Mouse (Mus musculus) liver, postnatal 0 days (tissue): ENCODE data around the gene Klf12. TPM values are rescaled to one million over a fixed set of nuclear protein-coding genes. Genes with fewer than 3 reads are reported as not detected.

Experiments used
- ATAC-seq: fragments of 200-750 bp; cut with Nextera tagmentation; 2 replicates; pipeline ENCODE4 v1.8.0; 2017; ENCODE audit warnings: mild to moderate bottlenecking, moderate library complexity
- DNase-seq: peaks from one replicate; pipeline ENCODE4 v3.0.0-alpha.2; 2016
- H3K27ac ChIP-seq: fragments of 300-500 bp; sonication (generic); 2 replicates; pipeline ENCODE4 v1.5.1; 2014; ENCODE audit warnings: antibody characterized with exemption, moderate library complexity, mild to moderate bottlenecking, low read depth
- H3K27me3 ChIP-seq: fragments of 300-500 bp; sonication (generic); 2 replicates; pipeline ENCODE4 v1.6.1; 2014; ENCODE audit warnings: low read length, control low read depth, mixed read lengths; ENCODE audit not compliant: insufficient read depth
- H3K36me3 ChIP-seq: fragments of 300-500 bp; sonication (generic); replicated peaks from 2 replicates; pipeline ENCODE4 v1.6.1; 2014; ENCODE audit warnings: mild to moderate bottlenecking, control low read depth, low read length, moderate library complexity, mixed read lengths; ENCODE audit not compliant: insufficient read depth
- H3K4me1 ChIP-seq: fragments of 300-500 bp; sonication (generic); 2 replicates; pipeline ENCODE4 v1.6.1; 2014; ENCODE audit warnings: antibody characterized with exemption, mild to moderate bottlenecking, control low read depth; ENCODE audit not compliant: insufficient read depth
- H3K4me2 ChIP-seq: fragments of 300-500 bp; sonication (generic); 2 replicates; pipeline ENCODE4 v1.6.1; 2014; ENCODE audit warnings: low read depth, mild to moderate bottlenecking, low read length, moderate library complexity, mixed read lengths
- H3K4me3 ChIP-seq: fragments of 300-500 bp; sonication (generic); 2 replicates; pipeline ENCODE4 v1.5.1; 2014; ENCODE audit warnings: low read depth, low read length
- H3K9ac ChIP-seq: fragments of 300-500 bp; sonication (generic); replicated peaks from 2 replicates; pipeline ENCODE4 v1.6.1; 2014; ENCODE audit warnings: mild to moderate bottlenecking, moderate library complexity
- H3K9me3 ChIP-seq: fragments of 300-500 bp; sonication (generic); 2 replicates; pipeline ENCODE4 v1.6.1; 2016; ENCODE audit warnings: mild to moderate bottlenecking, control low read depth, low read length, mixed read lengths
- CTCF ChIP-seq: sonication (generic); IDR thresholded peaks from 2 replicates; pipeline ENCODE4 v1.5.1; 2016; ENCODE audit warnings: antibody characterized with exemption, low read depth
- EP300 ChIP-seq: IDR thresholded peaks from 2 replicates; pipeline ENCODE4 v1.6.1; 2016; ENCODE audit warnings: antibody characterized with exemption, low read depth, mild to moderate bottlenecking
- WGBS: fragments of 180-500 bp; shearing (Covaris S2); extraction: QIAGEN DNeasy Blood & Tissue Kit; methylation state at CpG from one replicate; pipeline ENCODE4 v1.1.7; 2014; ENCODE audit not compliant: insufficient replicate concordance; 5-methylcytosine and 5-hydroxymethylcytosine counted together
- polyA plus RNA-seq: library from polyadenylated mRNA; unstranded; fragments of >200 nt; fragmentation: Nextera tagmentation; extraction: Ambion mirVana; gene quantifications from 2 replicates; pipeline ENCODE4 v1.2.1, GENCODE M21; 2015

The Klf12 gene
- polyA plus RNA-seq, 1 experiment from 2014 or later: 5.2 TPM

GRCm38 (mm10) chr14:100314099-100314498 lies 29.6 kb upstream of the Klf12 start:
- ATAC-seq (no peak), DNase-seq (no peak)
- H3K27me3 ChIP-seq: no peaks in the 10 kb centered on the region
- no peaks in the 10 kb centered on the region for H3K36me3 ChIP-seq
- no peaks in the 10 kb centered on the region for H3K9me3 ChIP-seq
- TF ChIP-seq EP300 (no peak), CTCF (no peak)
- WGBS: 79% methylated on average over 4 of the region's 4 CpGs
- H3K4me1 ChIP-seq: no peaks in the 10 kb centered on the region
- no peak overlapping the region for H3K4me2 ChIP-seq
- no peak overlapping the region for H3K4me3 ChIP-seq
- no peak overlapping the region for H3K27ac ChIP-seq
- no peak overlapping the region for H3K9ac ChIP-seq

- Histone ChIP-seq H3K4me3 (no peak overlapping the region), H3K36me3 (no peaks in the 10 kb centered on the region), H3K4me2 (no peak overlapping the region), H3K27me3 (no peaks in the 10 kb centered on the region), H3K4me1 (no peaks in the 10 kb centered on the region), H3K9me3 (no peaks in the 10 kb centered on the region), H3K9ac (no peak overlapping the region), H3K27ac (no peak overlapping the region)
- 68% methylated on average over 1 of the region's 1 CpGs for WGBS
- ATAC-seq: no peak
- DNase-seq: no peak
- TF ChIP-seq CTCF (no peak), EP300 (no peak)
Observed at GRCm38 (mm10) chr14:100300905-100301304, 16.4 kb upstream of the Klf12 start.

GRCm38 (mm10) chr14:100298892-100299291 lies 14.4 kb upstream of the Klf12 start:
- H3K4me2 ChIP-seq: no peak overlapping the region
- no peak for TF ChIP-seq CTCF
- no peak for TF ChIP-seq EP300
- no peaks in the 10 kb centered on the region for H3K9me3 ChIP-seq
- no peak overlapping the region for H3K9ac ChIP-seq
- no peaks in the 10 kb centered on the region for H3K27me3 ChIP-seq
- H3K27ac ChIP-seq: no peak overlapping the region
- DNase-seq (no peak), ATAC-seq (no peak)
- no peaks in the 10 kb centered on the region for H3K36me3 ChIP-seq
- H3K4me3 ChIP-seq: no peak overlapping the region
- no peaks in the 10 kb centered on the region for H3K4me1 ChIP-seq
- 67% methylated on average over 6 of the region's 6 CpGs for WGBS

GRCm38 (mm10) chr14:100286586-100287241 lies 2.2 kb upstream of the Klf12 start:
- H3K36me3 ChIP-seq: no peaks in the 10 kb centered on the region
- H3K4me1 ChIP-seq: no peaks in the 10 kb centered on the region
- peaks cover 11% of the 10 kb centered on the region for H3K27me3 ChIP-seq
- H3K9ac ChIP-seq: peak overlapping the region; percentile 73
- no peak for DNase-seq
- peak overlapping the region; percentile 94 for H3K27ac ChIP-seq
- 8% methylated on average over 19 of the region's 19 CpGs for WGBS
- peak overlapping the region; percentile 88 for H3K4me2 ChIP-seq
- peak overlapping the region; percentile 58 for H3K4me3 ChIP-seq
- ATAC-seq: no peak
- TF ChIP-seq EP300: no peak
- no peak for TF ChIP-seq CTCF
- H3K9me3 ChIP-seq: no peaks in the 10 kb centered on the region

- H3K27me3 ChIP-seq: peaks cover 11% of the 10 kb centered on the region
- H3K36me3 ChIP-seq: no peaks in the 10 kb centered on the region
- TF ChIP-seq CTCF (no peak), EP300 (no peak)
- no peaks in the 10 kb centered on the region for H3K4me1 ChIP-seq
- DNase-seq: peak; percentile 81
- under 1% methylated on average over 55 of the region's 60 CpGs for WGBS
- H3K9ac ChIP-seq: peak overlapping the region; percentile 73
- peak overlapping the region; percentile 58 for H3K4me3 ChIP-seq
- peak; percentile 61 for ATAC-seq
- H3K4me2 ChIP-seq: peak overlapping the region; percentile 88
- no peaks in the 10 kb centered on the region for H3K9me3 ChIP-seq
- H3K27ac ChIP-seq: peak overlapping the region; percentile 94
Observed at GRCm38 (mm10) chr14:100285656-100286585, 1.4 kb upstream of the Klf12 start.

- H3K9ac ChIP-seq: peak overlapping the region; percentile 73
- H3K27me3 ChIP-seq: peaks cover 11% of the 10 kb centered on the region
- peak overlapping the region; percentile 88 for H3K4me2 ChIP-seq
- no peaks in the 10 kb centered on the region for H3K4me1 ChIP-seq
- H3K9me3 ChIP-seq: no peaks in the 10 kb centered on the region
- peak overlapping the region; percentile 94 for H3K27ac ChIP-seq
- ATAC-seq: peak; percentile 88
- WGBS: under 1% methylated on average over 38 of the region's 48 CpGs
- H3K4me3 ChIP-seq: peak overlapping the region; percentile 58
- TF ChIP-seq EP300 (no peak), CTCF (no peak)
- H3K36me3 ChIP-seq: no peaks in the 10 kb centered on the region
- peak; percentile 76 for DNase-seq
Observed at GRCm38 (mm10) chr14:100284861-100285655, 579 bp upstream of the Klf12 start.
